Mouse (Mus musculus): ENCODE data around the gene Mcu. TPM values are rescaled to one million over a fixed set of nuclear protein-coding genes. Genes with fewer than 3 reads are reported as not detected.

Mcu gene
- total RNA-seq, 2 experiments from 2014 or later, result 35.6 to 39.9 TPM

DNA sequence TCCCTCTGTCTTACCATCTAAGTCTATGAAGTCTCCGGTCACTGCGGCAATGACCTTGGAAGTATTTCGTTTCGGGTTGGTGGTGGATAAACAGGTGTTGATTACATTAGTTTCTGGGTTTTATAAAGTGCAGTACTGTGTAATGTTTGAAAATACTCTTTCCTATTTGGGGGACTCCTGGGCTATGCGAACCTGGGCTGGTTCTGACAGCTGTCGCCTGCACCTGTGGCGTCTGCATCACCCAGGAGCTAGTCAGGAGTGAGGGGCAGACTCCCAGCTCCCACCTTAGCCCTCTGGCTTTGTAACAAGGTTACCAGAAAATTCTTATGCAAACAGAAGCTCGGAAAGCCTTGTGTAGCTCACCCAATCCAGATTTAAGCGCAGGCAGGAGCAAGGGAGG is 114.7 kb downstream of the Mcu start:
- DNase-seq (ENCODE audit: low spot score in 2 of 2), result no peak

GRCm38 (mm10) chr10:59500225-59500624 is 116.3 kb downstream of the Mcu start:
- no peak for DNase-seq (ENCODE audit: low spot score in 2 of 2)

DNA sequence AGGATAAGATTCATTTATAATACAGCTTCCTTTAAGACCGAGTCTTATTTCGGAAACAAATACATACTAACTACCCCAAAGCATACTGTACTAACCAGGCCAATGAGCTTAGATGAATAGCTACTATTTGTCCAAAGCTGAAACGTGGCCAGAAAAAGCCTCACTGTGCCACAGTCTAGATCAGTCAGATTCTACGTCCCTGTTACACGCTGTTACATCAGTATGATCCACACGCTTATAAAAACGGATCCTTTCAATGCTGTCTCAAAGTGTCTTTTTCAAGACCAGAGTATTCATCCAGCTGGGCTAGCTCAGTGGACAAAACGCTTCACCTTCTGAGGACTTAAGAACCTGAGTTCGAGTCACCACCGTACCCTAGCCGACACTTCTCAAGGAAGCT is 119.5 kb downstream of the Mcu start:
- DNase-seq (ENCODE audit: low spot score in 2 of 2), result no peak

DNA sequence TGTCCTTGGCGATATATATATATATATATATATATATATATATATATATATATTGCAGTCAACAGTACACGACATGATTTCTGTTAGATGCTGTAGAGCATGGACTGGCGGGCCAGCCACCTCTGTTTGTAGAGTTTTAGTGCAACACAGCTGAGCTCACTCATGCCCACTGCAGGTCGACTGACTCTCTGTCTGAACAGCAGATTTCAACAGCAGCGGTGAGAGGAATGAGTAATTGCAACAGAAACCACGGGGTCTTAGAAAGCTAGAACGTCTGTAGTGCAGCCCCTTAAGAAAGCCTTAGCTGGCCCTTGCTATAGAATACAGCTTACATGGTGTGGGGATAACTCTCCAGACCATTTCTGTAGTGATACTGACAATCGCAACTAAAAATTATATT is 121.6 kb downstream of the Mcu start:
- DNase-seq (ENCODE audit: low spot score in 2 of 2), result no peak

- DNase-seq (ENCODE audit: low spot score in 2 of 2), result peak in 1 of 2 experiments; percentile 23
These were observed 122.4 kb downstream of the Mcu start for GRCm38 (mm10) chr10:59494044-59494443.

DNA sequence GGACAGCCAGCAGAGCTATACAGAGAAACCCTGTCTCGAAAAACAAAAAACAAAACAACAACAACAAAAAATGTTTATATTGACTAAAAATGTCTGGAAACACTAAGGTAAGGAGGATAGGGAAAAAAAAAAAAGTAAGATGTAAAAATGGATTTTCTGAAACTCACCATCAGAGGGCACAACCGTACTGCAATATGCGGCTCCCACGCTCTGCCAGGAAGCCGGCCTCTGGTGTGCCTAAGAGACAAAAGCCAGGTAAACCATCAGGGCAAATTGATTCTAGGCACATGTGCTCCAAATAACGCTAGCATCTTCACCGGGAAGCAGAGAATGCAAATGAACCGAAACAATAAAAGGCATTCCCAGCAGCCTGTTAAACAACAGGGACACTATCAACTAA is 125.6 kb downstream of the Mcu start:
- peak; percentile 31 to 44 for DNase-seq (ENCODE audit: low spot score in 2 of 2)

DNA sequence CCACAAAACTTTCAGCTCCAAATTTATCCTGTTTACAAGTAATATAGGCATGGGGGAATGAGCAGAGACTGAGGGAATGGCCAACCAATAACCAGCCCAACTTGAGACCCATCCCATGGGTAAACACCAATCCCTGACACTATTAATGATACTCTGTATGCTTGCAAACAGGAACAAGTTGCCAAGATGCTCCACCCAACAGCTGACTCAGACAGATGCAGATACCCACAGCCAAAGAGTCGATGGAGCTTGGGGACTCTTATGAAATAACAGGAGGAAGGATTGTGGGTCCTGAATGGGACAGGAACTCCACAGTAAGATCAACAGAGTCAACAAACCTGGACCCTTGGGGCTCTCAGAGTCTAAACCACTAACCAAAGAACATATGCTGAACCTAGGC is 127.1 kb downstream of the Mcu start:
- DNase-seq (ENCODE audit: low spot score in 2 of 2), result no peak

GRCm38 (mm10) chr10:59487351-59487750 is 129.1 kb downstream of the Mcu start:
- DNase-seq (ENCODE audit: low spot score in 2 of 2), result no peak

GRCm38 (mm10) chr10:59484318-59484717 is 132.2 kb downstream of the Mcu start:
- no peak for DNase-seq (ENCODE audit: low spot score in 2 of 2)

DNA sequence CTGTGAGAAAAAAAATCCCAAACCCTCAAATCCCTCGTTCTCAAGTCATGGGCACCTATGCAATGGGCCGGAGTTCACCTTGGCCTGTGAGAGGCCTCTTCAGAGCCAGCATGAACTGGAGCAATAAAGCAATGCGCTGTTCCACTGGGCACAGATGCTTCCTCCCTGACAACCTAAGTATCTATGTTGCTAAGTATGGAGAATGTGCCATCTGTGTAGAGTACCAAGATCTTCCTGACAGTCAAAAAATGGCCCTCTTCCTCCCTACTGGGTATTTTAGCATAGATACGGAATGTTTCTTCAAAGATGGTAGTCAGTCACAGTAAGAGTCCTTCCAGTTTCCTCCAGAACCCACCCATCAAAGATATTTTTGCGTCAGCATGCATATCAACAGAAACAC is 135.1 kb downstream of the Mcu start:
- no peak for DNase-seq (ENCODE audit: low spot score in 2 of 2)

DNA sequence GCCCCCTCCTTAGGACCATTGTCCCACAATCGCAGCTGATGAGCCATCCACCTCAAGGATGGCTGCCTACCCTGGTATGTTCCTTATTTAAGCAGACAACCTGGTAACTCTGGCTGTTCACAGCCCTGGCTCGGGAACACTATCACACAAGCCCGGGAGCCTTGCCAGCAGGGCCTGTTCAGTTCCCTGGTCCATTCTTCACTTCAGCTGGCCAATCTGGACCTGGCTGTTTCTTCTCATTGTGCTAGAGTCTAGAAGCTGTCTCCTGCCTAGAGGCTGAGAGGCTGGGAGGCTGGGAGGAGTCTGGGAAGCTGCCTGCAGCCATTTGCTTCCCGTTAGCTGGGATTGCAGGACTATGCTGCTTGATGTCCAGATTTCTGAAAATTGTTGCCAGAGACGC is 146.0 kb downstream of the Mcu start:
- peak in 1 of 2 experiments; percentile 29 for DNase-seq (ENCODE audit: low spot score in 2 of 2)

DNA sequence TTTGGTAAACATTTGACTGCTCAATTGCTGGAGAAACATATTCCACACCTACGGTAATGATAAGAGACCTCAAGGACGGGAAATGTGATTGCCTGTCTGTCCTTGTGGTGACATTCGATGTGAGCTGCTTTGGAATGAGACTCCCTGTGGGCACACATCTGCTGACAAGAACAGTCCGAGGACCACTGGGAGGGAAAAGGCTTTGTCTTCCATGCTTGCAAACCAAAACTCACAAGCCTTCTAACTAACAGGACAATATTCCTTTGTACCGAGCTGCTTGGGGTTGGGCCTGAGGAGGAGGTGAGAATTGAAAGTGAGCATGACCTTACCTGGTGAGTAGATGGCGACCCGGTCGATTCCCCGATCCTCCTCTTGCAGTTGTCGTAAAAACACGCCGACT is 149.2 kb downstream of the Mcu start:
- DNase-seq (ENCODE audit: low spot score in 2 of 2), result no peak

DNA sequence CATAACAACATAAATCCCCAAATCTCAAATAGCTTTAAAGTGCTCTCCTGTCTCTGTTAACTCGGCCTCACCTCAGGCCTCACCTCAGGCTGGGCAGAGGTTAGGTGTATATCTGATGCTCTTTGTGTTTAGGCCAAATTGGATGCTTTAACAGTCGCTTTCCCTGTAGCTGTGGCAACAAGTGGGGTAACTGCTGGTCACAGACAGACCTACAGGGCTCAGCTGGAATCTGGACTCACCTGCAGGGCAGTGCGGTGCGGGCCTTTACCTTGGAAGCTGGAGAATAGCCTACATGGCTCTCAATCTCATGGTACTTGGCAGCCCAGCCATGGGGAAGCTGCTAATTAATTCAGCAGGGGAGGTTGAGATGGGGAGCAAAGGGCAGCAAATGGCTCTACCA is 149.9 kb downstream of the Mcu start:
- DNase-seq (ENCODE audit: low spot score in 2 of 2), result no peak

GRCm38 (mm10) chr10:59465546-59465945 is 150.9 kb downstream of the Mcu start:
- DNase-seq (ENCODE audit: low spot score in 2 of 2), result no peak

DNA sequence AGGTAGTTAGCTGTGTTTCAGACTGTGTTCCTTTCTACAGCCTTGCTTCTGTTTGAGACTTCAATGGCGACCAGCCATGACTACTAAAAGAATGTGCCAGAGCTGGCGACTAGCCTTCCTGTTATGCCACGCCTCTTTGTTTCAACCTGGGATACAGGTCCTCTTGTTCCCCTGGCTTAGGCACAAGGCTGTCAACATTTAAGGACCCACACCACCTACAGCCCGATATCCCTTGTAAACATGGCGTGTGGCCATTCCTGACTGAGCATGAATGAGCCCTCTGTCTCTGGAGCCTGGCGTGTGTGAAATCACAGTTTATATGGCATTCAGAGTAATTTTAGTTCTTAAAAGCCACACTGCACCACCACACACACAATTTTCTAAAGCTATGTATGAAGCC is 154.2 kb downstream of the Mcu start:
- DNase-seq (ENCODE audit: low spot score in 2 of 2), result no peak

- DNase-seq (ENCODE audit: low spot score in 2 of 2), result peak; percentile 51 to 58
These were observed 156.7 kb downstream of the Mcu start for GRCm38 (mm10) chr10:59459767-59460166.

- no peak for DNase-seq (ENCODE audit: low spot score in 2 of 2)
These were observed 161.9 kb downstream of the Mcu start for GRCm38 (mm10) chr10:59454631-59455030.

GRCm38 (mm10) chr10:59451839-59452238 is 164.7 kb downstream of the Mcu start:
- peak in 1 of 2 experiments; percentile 30 for DNase-seq (ENCODE audit: low spot score in 2 of 2)

DNA sequence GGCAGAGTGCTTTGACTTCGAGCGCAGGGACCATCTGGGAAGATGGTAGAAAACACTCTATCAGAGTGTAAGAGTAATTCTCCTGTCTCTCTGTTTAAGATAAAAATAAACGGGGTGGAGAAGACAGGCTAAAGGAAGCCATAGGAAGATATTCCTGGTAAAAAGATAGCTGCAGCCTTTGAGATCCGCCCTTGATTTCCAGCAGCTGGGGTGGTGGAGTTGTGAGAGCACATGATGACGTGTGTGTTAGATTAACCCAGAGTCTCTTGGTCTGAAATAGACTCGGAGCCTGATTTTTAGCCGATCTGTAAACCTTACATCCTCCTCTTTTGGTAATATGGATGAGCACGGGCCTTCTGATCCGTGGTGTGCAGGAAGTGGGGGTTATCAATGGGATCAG is 168.9 kb downstream of the Mcu start:
- peak; percentile 22 to 42 for DNase-seq (ENCODE audit: low spot score in 2 of 2)

DNA sequence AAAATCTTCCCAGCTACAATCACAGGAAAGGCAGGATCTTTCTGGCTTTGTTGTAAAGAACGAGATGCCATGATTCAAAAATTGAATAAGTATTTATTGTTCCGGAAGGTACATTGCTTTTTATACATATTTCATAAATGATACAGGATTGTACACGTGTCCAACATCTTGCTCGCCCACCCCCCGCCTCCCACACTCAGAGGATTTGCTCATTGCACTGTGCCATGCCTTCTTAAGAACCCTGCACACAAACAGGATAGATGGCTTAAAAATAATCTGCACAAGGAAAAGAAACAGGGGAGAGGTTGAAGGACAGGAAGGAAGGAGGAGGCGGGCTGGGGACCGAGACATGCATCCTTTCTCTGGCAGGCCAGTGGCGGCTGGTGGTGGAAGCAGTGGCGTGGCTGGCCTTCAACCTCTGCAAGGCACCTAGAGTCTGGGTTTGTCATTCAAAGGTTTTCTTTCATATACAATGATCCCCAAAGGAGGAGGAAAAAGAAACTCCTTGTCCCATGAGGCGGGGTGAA is 169.5 kb downstream of the Mcu start:
- peak in 1 of 2 experiments; percentile 19 for DNase-seq (ENCODE audit: low spot score in 2 of 2)

GRCm38 (mm10) chr10:59444635-59445034 is 171.9 kb downstream of the Mcu start:
- no peak for DNase-seq (ENCODE audit: low spot score in 2 of 2)

- DNase-seq (ENCODE audit: low spot score in 2 of 2), result no peak
These were observed 172.4 kb downstream of the Mcu start for GRCm38 (mm10) chr10:59444106-59444505.

GRCm38 (mm10) chr10:59443212-59443611 is 173.3 kb downstream of the Mcu start:
- DNase-seq (ENCODE audit: low spot score in 2 of 2), result no peak

DNA sequence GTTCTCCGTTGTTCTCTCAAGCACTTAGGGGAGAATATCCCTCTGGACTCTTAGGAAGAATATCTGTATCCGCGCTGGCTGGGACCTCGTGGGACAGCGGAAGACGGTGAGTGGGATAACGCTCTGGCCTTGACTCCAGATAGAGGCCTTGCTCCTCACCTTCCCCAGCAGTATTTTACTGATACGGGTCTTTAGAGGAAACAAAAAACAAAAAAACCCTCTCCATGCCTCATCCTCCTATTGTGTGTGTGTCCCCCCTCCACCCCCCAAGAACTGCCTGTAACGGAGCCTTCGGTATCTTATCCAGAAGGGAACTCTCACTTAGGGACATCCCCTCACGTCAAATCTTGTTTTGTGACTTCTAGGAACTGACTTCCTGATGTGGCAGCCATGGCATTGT is 174.8 kb downstream of the Mcu start, which contains the start of gene Oit3:
Gene Oit3 (minus strand): TSS at position 44 of the 400 bp plus-strand sequence.
- no peak for DNase-seq (ENCODE audit: low spot score in 2 of 2)
